Mouse (Mus musculus) midbrain, postnatal 0 days (tissue): Measurements from ENCODE around the gene Gpr142. TPM values are rescaled to one million over a fixed set of nuclear protein-coding genes. Genes with fewer than 3 reads are reported as not detected.

ENCODE experiments used
- ATAC-seq: fragments of 200-750 bp; cut with Nextera tagmentation; 2 replicates; pipeline ENCODE4 v1.8.0; 2017; ENCODE audit warnings: moderate number of reproducible peaks, mild to moderate bottlenecking, moderate TSS enrichment, moderate library complexity; ENCODE audit not compliant: low FRiP score
- DNase-seq: peaks from one replicate; pipeline ENCODE4 v3.0.0-alpha.2; 2015; ENCODE audit warnings: low spot score
- H3K27ac ChIP-seq: fragments of 300-500 bp; sonication (generic); 2 replicates; pipeline ENCODE4 v1.5.1; 2014; ENCODE audit warnings: low read depth, mild to moderate bottlenecking, low read length, mixed read lengths
- H3K27me3 ChIP-seq: fragments of 300-500 bp; sonication (generic); 2 replicates; pipeline ENCODE4 v1.6.1; 2014; ENCODE audit warnings: low read length, control low read depth, mixed read lengths; ENCODE audit not compliant: insufficient read depth
- H3K36me3 ChIP-seq: fragments of 300-500 bp; sonication (generic); 2 replicates; pipeline ENCODE4 v1.6.1; 2014; ENCODE audit warnings: low read length, control low read depth, mixed read lengths; ENCODE audit not compliant: insufficient read depth
- H3K4me1 ChIP-seq: fragments of 300-500 bp; sonication (generic); 2 replicates; pipeline ENCODE4 v1.6.1; 2014; ENCODE audit warnings: mild to moderate bottlenecking, control low read depth, antibody characterized with exemption, low read length, mixed read lengths; ENCODE audit not compliant: insufficient read depth
- H3K4me2 ChIP-seq: fragments of 300-500 bp; sonication (generic); 2 replicates; pipeline ENCODE4 v1.6.1; 2014; ENCODE audit warnings: low read depth, mild to moderate bottlenecking, low read length, mixed read lengths; ENCODE audit not compliant: poor library complexity, severe bottlenecking
- H3K4me3 ChIP-seq: fragments of 300-500 bp; sonication (generic); 2 replicates; pipeline ENCODE4 v1.5.1; 2014; ENCODE audit warnings: low read depth, mild to moderate bottlenecking, low read length, moderate library complexity
- H3K9ac ChIP-seq: fragments of 300-500 bp; sonication (generic); replicated peaks from 2 replicates; pipeline ENCODE4 v1.6.1; 2014; ENCODE audit warnings: mild to moderate bottlenecking, low read length, moderate library complexity, mixed read lengths; ENCODE audit not compliant: poor library complexity, severe bottlenecking
- H3K9me3 ChIP-seq: fragments of 300-500 bp; sonication (generic); 2 replicates; pipeline ENCODE4 v1.6.1; 2016; ENCODE audit warnings: low read length, control low read depth
- CTCF ChIP-seq: IDR thresholded peaks from 2 replicates; pipeline ENCODE4 v1.5.1; 2016; ENCODE audit warnings: antibody characterized with exemption, mild to moderate bottlenecking
- WGBS: fragments of 180-500 bp; shearing (Covaris S2); extraction: QIAGEN DNeasy Blood & Tissue Kit; methylation state at CpG from one replicate; pipeline ENCODE4 v1.1.7; 2014; 5-methylcytosine and 5-hydroxymethylcytosine counted together
- polyA plus RNA-seq: library from polyadenylated mRNA; unstranded; fragments of >200 nt; fragmentation: Nextera tagmentation; extraction: Ambion mirVana; gene quantifications from 2 replicates; pipeline ENCODE4 v1.2.1, GENCODE M21; 2015
- total RNA-seq: library from RNA; depleted of rRNA; stranded (reverse); fragments of >200 nt; gene quantifications from 2 replicates; pipeline ENCODE4 v1.2.3, GENCODE M21; 2014; rRNA removed

Gene Gpr142
- total and polyA plus RNA-seq, 2 experiments from 2014 or later = not detected

DNA sequence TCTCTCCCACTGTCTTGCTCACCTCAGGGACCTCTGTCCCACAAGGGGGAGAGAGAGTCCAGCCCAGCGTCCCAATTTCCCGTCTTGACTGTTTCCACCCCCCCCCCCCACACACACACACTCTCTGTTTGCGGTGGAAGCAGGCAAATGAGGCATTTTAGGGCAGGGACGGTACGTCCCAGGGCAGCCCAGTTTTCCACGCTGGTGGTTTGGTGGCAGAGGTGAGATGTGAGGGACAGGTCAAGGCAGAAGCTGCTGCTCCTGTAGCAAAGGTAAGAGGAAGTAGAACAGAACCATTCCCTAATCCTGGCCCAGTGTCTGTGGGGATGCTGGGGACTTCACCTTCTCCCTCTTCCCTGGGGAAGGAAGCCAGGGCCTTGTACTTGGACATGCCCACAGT, 55.9 kb downstream of the Gpr142 start:
- Histone ChIP-seq H3K4me1 (0 out of 2 replicates have a peak, but pooled peaks cover 4% of the 10 kb centered on the region), H3K9me3 (no peaks in the 10 kb centered on the region), H3K27me3 (peaks cover 40% of the 10 kb centered on the region), H3K4me3 (no peak overlapping the region), H3K27ac (no peak overlapping the region), H3K4me2 (no peak overlapping the region), H3K36me3 (no peaks in the 10 kb centered on the region), H3K9ac (no peak overlapping the region)
- no peak for DNase-seq
- ATAC-seq = no peak
- no peak for TF ChIP-seq CTCF
- WGBS = 72% methylated on average over 6 of the region's 6 CpGs

DNA sequence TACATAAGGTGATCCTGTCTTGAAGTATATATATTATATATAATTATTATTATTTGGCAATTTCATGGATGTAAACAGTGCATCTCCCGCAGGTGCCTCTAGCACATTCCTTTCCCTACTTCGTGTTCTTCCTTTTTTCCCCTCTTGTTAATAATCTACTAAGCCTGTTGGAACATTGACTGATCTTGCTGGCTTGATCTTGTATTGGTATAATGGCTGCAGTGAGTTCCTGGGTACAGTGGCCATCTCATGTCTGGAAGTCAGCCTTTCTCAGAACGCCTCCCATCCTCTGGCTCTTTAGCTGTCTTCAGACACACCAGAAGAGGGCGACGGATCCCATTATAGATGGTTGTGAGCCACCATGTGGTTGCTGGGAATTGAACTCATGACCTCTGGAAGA, 57.4 kb downstream of the Gpr142 start:
- DNase-seq (no peak), ATAC-seq (no peak)
- Histone ChIP-seq H3K9ac (no peak overlapping the region), H3K27me3 (peaks cover 34% of the 10 kb centered on the region), H3K4me2 (no peak overlapping the region), H3K4me3 (no peak overlapping the region), H3K4me1 (0 out of 2 replicates have a peak, but pooled peaks cover 4% of the 10 kb centered on the region), H3K9me3 (no peaks in the 10 kb centered on the region), H3K27ac (no peak overlapping the region), H3K36me3 (no peaks in the 10 kb centered on the region)
- no peak for TF ChIP-seq CTCF
- 90% methylated on average over 5 of the region's 5 CpGs for whole genome bisulfite sequencing

Other genes with a start within 250 kb of the Gpr142 start
- 903 and 1,541 TPM in 2 replicates for gene Rpl38, start 130.4 kb upstream of the Gpr142 start, total RNA-seq
- 889 and 977 TPM in 2 replicates for gene Rpl38, start 130.4 kb upstream of the Gpr142 start, polyA plus RNA-seq
- 42.8 and 58.2 TPM in 2 replicates for gene Ttyh2, start 123.5 kb upstream of the Gpr142 start, total RNA-seq
- gene Ttyh2, start 123.5 kb upstream of the Gpr142 start, polyA plus RNA-seq = 27.1 and 29.4 TPM in 2 replicates
- 3.8 and 4.4 TPM in 2 replicates for gene Dnaic2, start 71.5 kb upstream of the Gpr142 start, total RNA-seq
- gene Dnaic2, start 71.5 kb upstream of the Gpr142 start, polyA plus RNA-seq = 2.0 and 3.2 TPM in 2 replicates
- gene Kif19a, start 33.5 kb upstream of the Gpr142 start, total RNA-seq = 5.3 and 7.2 TPM in 2 replicates
- gene Kif19a, start 33.5 kb upstream of the Gpr142 start, polyA plus RNA-seq = 0.85 and 1.3 TPM in 2 replicates
- gene Btbd17, start 3.0 kb upstream of the Gpr142 start, total RNA-seq = 46.9 and 68.2 TPM in 2 replicates
- 27.1 and 28.0 TPM in 2 replicates for gene Btbd17, start 3.0 kb upstream of the Gpr142 start, polyA plus RNA-seq
- gene Gprc5c, start 52.2 kb downstream of the Gpr142 start, total RNA-seq = 7.5 and 12.8 TPM in 2 replicates
- gene Gprc5c, start 52.2 kb downstream of the Gpr142 start, polyA plus RNA-seq = 5.7 and 5.8 TPM in 2 replicates
- 1.5 and 1.8 TPM in 2 replicates for gene Cd300a, start 91.1 kb downstream of the Gpr142 start, total RNA-seq
- 1.4 and 1.7 TPM in 2 replicates for gene Cd300a, start 91.1 kb downstream of the Gpr142 start, polyA plus RNA-seq
- 0.05 and 0.24 TPM in 2 replicates for gene Cd300lb, start 135.5 kb downstream of the Gpr142 start, total RNA-seq
- gene Cd300lb, start 135.5 kb downstream of the Gpr142 start, polyA plus RNA-seq = 0.05 TPM in 1 of 2 replicates, not detected in the other
- not detected in 2 replicates for gene Cd300c, start 170.2 kb downstream of the Gpr142 start, total RNA-seq
- gene Cd300c, start 170.2 kb downstream of the Gpr142 start, polyA plus RNA-seq = not detected in 2 replicates
- not detected in 2 replicates for gene Cd300ld, start 191.0 kb downstream of the Gpr142 start, total RNA-seq
- gene Cd300ld, start 191.0 kb downstream of the Gpr142 start, polyA plus RNA-seq = 0.10 TPM in 1 of 2 replicates, not detected in the other
- gene Cd300c2, start 203.0 kb downstream of the Gpr142 start, total RNA-seq = 0.66 and 0.77 TPM in 2 replicates
- gene Cd300c2, start 203.0 kb downstream of the Gpr142 start, polyA plus RNA-seq = 1.5 and 1.9 TPM in 2 replicates
- gene Cd300ld2, start 217.3 kb downstream of the Gpr142 start, total RNA-seq = not detected in 2 replicates
- gene Cd300ld2, start 217.3 kb downstream of the Gpr142 start, polyA plus RNA-seq = not detected in 2 replicates
- not detected in 2 replicates for gene Cd300ld4, start 228.1 kb downstream of the Gpr142 start, total RNA-seq
- not detected in 2 replicates for gene Cd300ld4, start 228.1 kb downstream of the Gpr142 start, polyA plus RNA-seq
- gene Cd300ld5, start 238.8 kb downstream of the Gpr142 start, total RNA-seq = 0.82 TPM in 1 of 2 replicates, not detected in the other
- not detected in 2 replicates for gene Cd300ld5, start 238.8 kb downstream of the Gpr142 start, polyA plus RNA-seq
- gene Cd300ld3, start 249.5 kb downstream of the Gpr142 start, total RNA-seq = 0.82 TPM in 1 of 2 replicates, not detected in the other
- gene Cd300ld3, start 249.5 kb downstream of the Gpr142 start, polyA plus RNA-seq = not detected in 2 replicates